Mouse (Mus musculus) G1E (cell line): ENCODE measurements at regions not wholly inside any gene's neighbourhood (a gene's known extent, or its start where the extent isn't known, plus 50 kb on each side); places are given as distances from the start of the nearest gene placed in this dataset.

Source experiments
- CTCF ChIP-seq: IDR thresholded peaks from 2 replicates; pipeline ENCODE4 v1.5.1; 2012; ENCODE audit warnings: low read depth, low read length, inconsistent platforms, mixed read lengths
- GATA1 ChIP-seq: IDR thresholded peaks from 2 replicates; pipeline ENCODE4 v1.6.1; 2012; ENCODE audit warnings: borderline replicate concordance, low read length, inconsistent platforms, mixed read lengths
- TAL1 ChIP-seq: conservative IDR thresholded peaks from 2 replicates; pipeline ENCODE4 v1.6.1; 2012; ENCODE audit warnings: low read depth, low read length, inconsistent platforms, mixed read lengths

DNA sequence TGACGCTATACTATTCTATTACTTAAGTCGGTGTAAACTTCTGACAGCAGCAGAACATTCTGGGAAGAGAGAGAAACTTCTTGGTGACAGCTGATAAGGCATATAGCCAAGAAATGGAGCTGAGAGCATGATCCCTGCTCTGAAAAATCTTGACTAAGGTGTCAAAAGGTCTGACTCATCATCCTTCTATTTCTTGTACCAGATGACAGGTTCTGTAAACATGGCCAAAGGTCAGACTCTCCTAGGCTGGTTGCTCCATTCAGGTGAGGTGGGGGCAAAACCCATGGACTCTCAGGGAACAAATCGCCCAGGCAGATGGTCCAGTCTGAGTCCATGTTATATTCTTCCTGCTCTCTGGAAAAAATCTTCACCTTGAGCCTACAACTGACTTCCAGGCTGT is 283.5 kb downstream of the Lmo7 start:
- TF ChIP-seq CTCF, result no peak
- no peak for TF ChIP-seq GATA1
- no peak for TF ChIP-seq TAL1
